Mouse (Mus musculus): ENCODE data around the gene Larp1b. TPM values are rescaled to one million over a fixed set of nuclear protein-coding genes. Genes with fewer than 3 reads are reported as not detected.
"Not testable (repeated sequence)": the region's sequence is repeated elsewhere in the genome, so short reads cannot be mapped to it uniquely, and the experiment has no call there.

Larp1b gene
- total RNA-seq (2012; rRNA removed) (13.7 and 14.7 TPM in 2 replicates), total RNA-seq (2014; rRNA removed) (8.7 and 13.0 TPM in 2 replicates), polyA plus RNA-seq (2012; ENCODE audit: insufficient read length, low read depth) (11.9 and 12.0 TPM in 2 replicates)

- Histone ChIP-seq H3K79me2 (replicated peaks; ENCODE audit: control insufficient read depth, extremely low read depth, insufficient read depth, poor library complexity, severe bottlenecking) (peaks cover 1% of the 10 kb centered on the region; the same call in 1 of the 2 replicates), H3K9me3 (replicated peaks; ENCODE audit: low read length) (no peaks in the 10 kb centered on the region), H3K27ac (ENCODE audit: insufficient read depth, low read depth) (peak within 1 kb of the TSS; percentile 42; the same call in 1 of the 2 replicates), H3K36me3 (replicated peaks in 1 of 2; ENCODE audit: control insufficient read depth in 1 of 2, insufficient read depth in 1 of 2, low read length in 1 of 2) (no peaks in the 10 kb centered on the region), H3K4me2 (ENCODE audit: insufficient read depth, low read depth, poor library complexity, severe bottlenecking) (peak within 1 kb of the TSS; percentile 76), H3K4me1 (ENCODE audit: control insufficient read depth in 1 of 2, insufficient read depth in 2 of 2) (peaks cover 0 to 5% of the 10 kb centered on the region in 2 experiments; a peak in 2 of 4 replicates), H3K4me3 (replicated peaks in 1 of 3; ENCODE audit: low read depth in 2 of 3, low read length in 2 of 3, poor library complexity in 1 of 3) (peak within 1 kb of the TSS; percentile 78 to 88 (median 82)), H3K9ac (ENCODE audit: insufficient read depth, low read depth) (peak within 1 kb of the TSS; percentile 47; the same call in 1 of the 2 replicates), H3K27me3 (replicated peaks) (peaks cover 7% of the 10 kb centered on the region)
- TF ChIP-seq E2F4 (IDR thresholded peaks at IDR 0.05; ENCODE audit: insufficient replicate concordance, low read depth, low read length) (no peak), IRF4 (IDR thresholded peaks at IDR 0.05; ENCODE audit: low read depth, low read length) (no peak), RCOR1 (conservative IDR thresholded peaks at IDR 0.05; ENCODE audit: low read depth, low read length) (no peak), ZMIZ1 (IDR thresholded peaks at IDR 0.05; ENCODE audit: low read depth, low read length) (peak; percentile 60; the same call in 1 of the 2 replicates), TCF12 (IDR thresholded peaks at IDR 0.05; ENCODE audit: low read depth, low read length) (peak; percentile 70; the same call in 1 of the 2 replicates), POLR2AphosphoS2 (IDR thresholded peaks at IDR 0.05; ENCODE audit: low read depth, low read length) (no peak), ELF1 (IDR thresholded peaks at IDR 0.05; ENCODE audit: low read depth, low read length) (no peak), NELFE (IDR thresholded peaks at IDR 0.05; ENCODE audit: low read depth, low read length) (peak; percentile 73), NRF1 (IDR thresholded peaks at IDR 0.05; ENCODE audit: low read depth, low read length) (peak; percentile 47; the same call in 1 of the 2 replicates), POLR2A (IDR thresholded peaks at IDR 0.05; ENCODE audit: low read depth, low read length) (peak; percentile 83; the same call in 1 of the 2 replicates), SIN3A (IDR thresholded peaks at IDR 0.05; ENCODE audit: low read length) (peak; percentile 47), KAT2A (IDR thresholded peaks at IDR 0.05; ENCODE audit: insufficient replicate concordance, low read length) (no peak), JUND (conservative IDR thresholded peaks at IDR 0.05; ENCODE audit: low read depth, low read length) (no peak), ZKSCAN1 (IDR thresholded peaks at IDR 0.05; ENCODE audit: borderline replicate concordance, low read depth, low read length) (no peak), USF1 (IDR thresholded peaks at IDR 0.05; ENCODE audit: low read depth, low read length) (no peak), BHLHE40 (IDR thresholded peaks at IDR 0.05; ENCODE audit: low read depth, low read length) (no peak), HCFC1 (IDR thresholded peaks at IDR 0.05; ENCODE audit: low read depth, low read length) (no peak), MAZ (IDR thresholded peaks at IDR 0.05; ENCODE audit: low read depth, low read length) (no peak), MAFK (IDR thresholded peaks at IDR 0.05; ENCODE audit: insufficient replicate concordance, low read length) (no peak), PAX5 (IDR thresholded peaks at IDR 0.05; ENCODE audit: low read length) (no peak), USF2 (conservative IDR thresholded peaks at IDR 0.05; ENCODE audit: low read depth, low read length) (no peak), JUN (IDR thresholded peaks at IDR 0.05; ENCODE audit: insufficient read depth, low read depth, low read length) (no peak)
- in situ Hi-C loops (cut with MboI; ENCODE audit: low pct_ligation_motif_present, low pct_unique_long_range_greater_than_20kb, low sequenced_read_pairs) (no loop called here), dilution Hi-C loops (cut with MboI; ENCODE audit: extremely low pct_ligation_motif_present, extremely low pct_unique_long_range_greater_than_20kb, low sequenced_read_pairs) (no loop called here)
- DNase-seq (ENCODE audit: extremely low read depth) = peak; percentile 94
Measured at GRCm38 (mm10) chr3:40949170-40949902, at the start of gene Larp1b. Larp1b (plus strand) TSS chr3:40949828.

- H3K79me2 ChIP-seq (replicated peaks; ENCODE audit: control insufficient read depth, extremely low read depth, insufficient read depth, poor library complexity, severe bottlenecking); H3K4me3 ChIP-seq (replicated peaks in 1 of 3; ENCODE audit: low read depth in 2 of 3, low read length in 2 of 3, poor library complexity in 1 of 3); H3K4me1 ChIP-seq (ENCODE audit: control insufficient read depth in 1 of 2, insufficient read depth in 2 of 2); in situ Hi-C loops (cut with MboI; ENCODE audit: low pct_ligation_motif_present, low pct_unique_long_range_greater_than_20kb, low sequenced_read_pairs); dilution Hi-C loops (cut with MboI; ENCODE audit: extremely low pct_ligation_motif_present, extremely low pct_unique_long_range_greater_than_20kb, low sequenced_read_pairs); H3K27ac ChIP-seq (ENCODE audit: insufficient read depth, low read depth); H3K9ac ChIP-seq (ENCODE audit: insufficient read depth, low read depth); H3K27me3 ChIP-seq (replicated peaks); H3K9me3 ChIP-seq (replicated peaks; ENCODE audit: low read length); H3K36me3 ChIP-seq (replicated peaks in 1 of 2; ENCODE audit: control insufficient read depth in 1 of 2, insufficient read depth in 1 of 2, low read length in 1 of 2); H3K4me2 ChIP-seq (ENCODE audit: insufficient read depth, low read depth, poor library complexity, severe bottlenecking); DNase-seq (ENCODE audit: extremely low read depth): not testable (repeated sequence)
Measured at GRCm38 (mm10) chr3:40902443-40902842, 47.2 kb upstream of the Larp1b start, which contains the start of gene 1700034I23Rik. 1700034I23Rik (minus strand) TSS chr3:40902543.
